Mouse (Mus musculus) liver, embryonic 14.5 days (tissue): ENCODE results near the gene Grip1. TPM values are rescaled to one million over a fixed set of nuclear protein-coding genes. Genes with fewer than 3 reads are reported as not detected.

Experiments
- ATAC-seq: fragments of 200-750 bp; cut with Nextera tagmentation; 2 replicates; pipeline ENCODE4 v1.8.0; 2017; ENCODE audit warnings: moderate number of reproducible peaks, mild to moderate bottlenecking, moderate library complexity; ENCODE audit not compliant: insufficient read depth
- DNase-seq, 3 experiments: peaks; one replicate each; pipeline ENCODE4 v3.0.0-alpha.2; 2012 to 2013; ENCODE audit warnings: low read depth in 3 of 3, low spot score in 3 of 3
- H3K27ac ChIP-seq: fragments of 300-500 bp; sonication (generic); 2 replicates; pipeline ENCODE4 v1.5.1; 2014; ENCODE audit warnings: moderate library complexity, mild to moderate bottlenecking, control low read depth, inconsistent platforms
- H3K27me3 ChIP-seq: fragments of 300-500 bp; sonication (generic); 2 replicates; pipeline ENCODE4 v1.6.1; 2014; ENCODE audit warnings: mild to moderate bottlenecking, low read length, moderate library complexity; ENCODE audit not compliant: control insufficient read depth, insufficient read depth
- H3K36me3 ChIP-seq: fragments of 300-500 bp; sonication (generic); replicated peaks from 2 replicates; pipeline ENCODE4 v1.6.1; 2014; ENCODE audit warnings: low read depth; ENCODE audit not compliant: control insufficient read depth, insufficient read depth
- H3K4me1 ChIP-seq, 2 experiments: fragments of 200-500 bp in 1 of 2; fragments of 300-500 bp in 1 of 2; sonication (generic) in 1 of 2; replicated peaks; 2 replicates each; pipeline ENCODE4 v1.6.1; 2012 to 2014; ENCODE audit warnings: antibody characterized with exemption in 1 of 2, inconsistent platforms in 1 of 2, low read length in 1 of 2; ENCODE audit not compliant: control insufficient read depth in 2 of 2, insufficient read depth in 2 of 2
- H3K4me2 ChIP-seq: fragments of 300-500 bp; sonication (generic); 2 replicates; pipeline ENCODE4 v1.6.1; 2014; ENCODE audit warnings: low read depth, mild to moderate bottlenecking, control low read depth, moderate library complexity
- H3K4me3 ChIP-seq, 2 experiments: fragments of 200-500 bp in 1 of 2; fragments of 300-500 bp in 1 of 2; sonication (generic) in 1 of 2; 2 replicates each; pipeline ENCODE4 v1.5.1; 2012 to 2014; ENCODE audit warnings: low read depth in 2 of 2, low read length in 2 of 2, mild to moderate bottlenecking in 2 of 2, control low read depth in 1 of 2, inconsistent platforms in 1 of 2, moderate library complexity in 1 of 2; ENCODE audit not compliant: insufficient read depth in 1 of 2
- H3K9ac ChIP-seq: fragments of 300-500 bp; sonication (generic); replicated peaks from 2 replicates; pipeline ENCODE4 v1.6.1; 2014; ENCODE audit warnings: mild to moderate bottlenecking, control low read depth, moderate library complexity
- H3K9me3 ChIP-seq: fragments of 300-500 bp; sonication (generic); 2 replicates; pipeline ENCODE4 v1.6.1; 2016; ENCODE audit warnings: low read length, mixed read lengths; ENCODE audit not compliant: control insufficient read depth
- CTCF ChIP-seq: IDR thresholded peaks from 2 replicates; pipeline ENCODE4 v1.5.1; 2016; ENCODE audit warnings: antibody characterized with exemption, low read depth, control low read depth
- EP300 ChIP-seq: IDR thresholded peaks from 2 replicates; pipeline ENCODE4 v1.6.1; 2016; ENCODE audit warnings: antibody characterized with exemption, low read depth
- WGBS: fragments of 180-500 bp; shearing (Covaris S2); extraction: QIAGEN DNeasy Blood & Tissue Kit; methylation state at CpG from one replicate; pipeline ENCODE4 v1.1.7; 2014; ENCODE audit not compliant: insufficient replicate concordance; 5-methylcytosine and 5-hydroxymethylcytosine counted together
- polyA plus RNA-seq, 2 experiments: library from polyadenylated mRNA; depleted of rRNA in 1 of 2; stranded (reverse) in 1 of 2; unstranded in 1 of 2; fragments of >200 nt; fragmentation: Nextera tagmentation in 1 of 2; extraction: Ambion mirVana in 1 of 2; gene quantifications; 2 replicates each; pipeline versions ENCODE4 v1.2.1 to v1.2.3; 2012 to 2014

Gene Grip1
- polyA plus RNA-seq, 2 experiments: 0.37 to 0.56 TPM

- Histone ChIP-seq H3K9me3 (no peaks in the 10 kb centered on the region), H3K27ac (no peak overlapping the region), H3K4me3 (no peak overlapping the region), H3K27me3 (no peaks in the 10 kb centered on the region), H3K36me3 (no peaks in the 10 kb centered on the region), H3K4me2 (no peak overlapping the region), H3K4me1 (no peaks in the 10 kb centered on the region), H3K9ac (no peak overlapping the region)
- WGBS: 33% methylated on average over 6 of the region's 6 CpGs
- no peak for ATAC-seq
- TF ChIP-seq CTCF (no peak), EP300 (no peak)
- no peak for DNase-seq
Measured at GRCm38 (mm10) chr10:119483766-119484165, 30.1 kb downstream of the Grip1 start.

- H3K4me3 ChIP-seq: no peak overlapping the region
- no peak for ATAC-seq
- H3K9ac ChIP-seq: no peak overlapping the region
- no peak for DNase-seq
- WGBS: 44% methylated on average over 7 of the region's 7 CpGs
- no peaks in the 10 kb centered on the region for H3K4me1 ChIP-seq
- H3K36me3 ChIP-seq: no peaks in the 10 kb centered on the region
- no peak overlapping the region for H3K4me2 ChIP-seq
- no peak for TF ChIP-seq CTCF
- TF ChIP-seq EP300: no peak
- H3K27me3 ChIP-seq: no peaks in the 10 kb centered on the region
- no peak overlapping the region for H3K27ac ChIP-seq
- no peaks in the 10 kb centered on the region for H3K9me3 ChIP-seq
Measured at GRCm38 (mm10) chr10:119486936-119487335, 33.3 kb downstream of the Grip1 start.

- Histone ChIP-seq H3K4me2 (no peak overlapping the region), H3K27ac (no peak overlapping the region), H3K4me3 (no peak overlapping the region), H3K4me1 (no peaks in the 10 kb centered on the region), H3K9ac (no peak overlapping the region), H3K36me3 (no peaks in the 10 kb centered on the region), H3K27me3 (no peaks in the 10 kb centered on the region), H3K9me3 (no peaks in the 10 kb centered on the region)
- TF ChIP-seq CTCF: no peak
- TF ChIP-seq EP300: no peak
- no peak for ATAC-seq
- 84% methylated on average over 18 of the region's 18 CpGs for WGBS
- DNase-seq: no peak
Measured at GRCm38 (mm10) chr10:119490831-119491230, 37.2 kb downstream of the Grip1 start.

GRCm38 (mm10) chr10:119495317-119495716 is 41.7 kb downstream of the Grip1 start:
- no peak overlapping the region for H3K4me2 ChIP-seq
- no peaks in the 10 kb centered on the region for H3K36me3 ChIP-seq
- H3K27ac ChIP-seq: no peak overlapping the region
- WGBS: 70% methylated on average over 8 of the region's 8 CpGs
- no peak for ATAC-seq
- no peaks in the 10 kb centered on the region for H3K27me3 ChIP-seq
- H3K4me3 ChIP-seq: no peak overlapping the region
- peaks cover 4% of the 10 kb centered on the region for H3K9me3 ChIP-seq
- no peaks in the 10 kb centered on the region for H3K4me1 ChIP-seq
- no peak overlapping the region for H3K9ac ChIP-seq
- no peak for TF ChIP-seq CTCF
- TF ChIP-seq EP300: no peak
- no peak for DNase-seq

GRCm38 (mm10) chr10:119496221-119496620 is 42.6 kb downstream of the Grip1 start:
- 63% methylated on average over 5 of the region's 5 CpGs for WGBS
- TF ChIP-seq EP300: no peak
- TF ChIP-seq CTCF: no peak
- Histone ChIP-seq H3K36me3 (no peaks in the 10 kb centered on the region), H3K4me3 (no peak overlapping the region), H3K4me2 (no peak overlapping the region), H3K9me3 (peaks cover 4% of the 10 kb centered on the region), H3K27me3 (no peaks in the 10 kb centered on the region), H3K4me1 (no peaks in the 10 kb centered on the region), H3K9ac (no peak overlapping the region), H3K27ac (no peak overlapping the region)
- DNase-seq (no peak), ATAC-seq (no peak)

- Histone ChIP-seq H3K36me3 (no peaks in the 10 kb centered on the region), H3K4me3 (no peak overlapping the region), H3K9ac (no peak overlapping the region), H3K27me3 (no peaks in the 10 kb centered on the region), H3K9me3 (no peaks in the 10 kb centered on the region), H3K27ac (no peak overlapping the region), H3K4me2 (no peak overlapping the region), H3K4me1 (no peaks in the 10 kb centered on the region)
- WGBS: 70% methylated on average over 11 of the region's 11 CpGs
- no peak for TF ChIP-seq EP300
- no peak for TF ChIP-seq CTCF
- DNase-seq: no peak
- no peak for ATAC-seq
Measured at GRCm38 (mm10) chr10:119521686-119522085, 68.1 kb downstream of the Grip1 start.
